Mouse (Mus musculus): ENCODE results near the gene Dclk2.

Gene Dclk2

DNA sequence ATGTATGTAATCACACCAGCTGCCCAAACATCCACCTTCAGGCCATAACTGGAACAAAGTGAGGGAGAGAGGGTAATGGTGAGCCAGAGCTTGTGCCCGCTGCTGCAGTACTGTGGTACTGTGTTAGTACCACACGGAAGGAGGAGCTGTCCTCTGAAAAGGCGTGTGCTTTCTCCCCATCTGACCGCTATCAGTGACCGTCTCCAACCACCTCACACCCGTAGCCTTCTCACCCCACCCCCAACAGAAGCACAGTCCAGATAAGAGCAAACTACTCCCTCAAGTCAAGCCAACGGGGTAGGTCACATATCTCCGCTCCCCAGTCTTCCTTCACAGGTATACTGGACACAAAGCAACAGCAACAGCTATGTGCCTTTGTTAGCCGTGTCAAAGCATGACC lies 121.6 kb downstream of the Dclk2 start:
- ATAC-seq (ENCODE audit: low TSS enrichment), result no peak

DNA sequence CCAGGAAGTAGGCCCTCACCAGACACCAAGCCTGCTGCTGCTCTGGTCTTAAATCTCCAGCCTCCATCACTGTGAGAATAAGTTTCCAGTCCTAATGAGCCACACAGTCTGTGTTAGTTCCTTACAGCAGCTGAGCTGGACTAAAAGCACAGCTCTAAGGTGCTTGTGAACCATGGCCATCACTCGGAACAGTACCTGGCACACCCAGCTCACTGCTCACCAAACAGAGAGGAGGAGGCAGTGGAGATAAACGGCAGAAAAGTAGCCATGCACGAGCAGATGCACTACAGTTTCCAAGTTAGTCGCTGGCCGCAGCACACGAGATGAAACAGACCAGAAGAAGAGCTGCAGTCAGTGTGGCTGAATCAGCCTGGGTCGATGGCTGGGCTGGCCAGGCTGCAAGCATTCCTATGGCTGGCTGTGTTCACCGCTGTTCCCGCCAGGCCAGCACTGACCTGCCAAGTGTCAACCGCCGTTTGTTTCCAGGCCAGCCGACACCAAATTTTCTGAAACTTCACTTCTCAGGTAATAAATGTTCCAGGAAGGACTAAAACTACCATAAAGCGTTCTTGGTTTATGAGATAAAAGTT lies 122.7 kb downstream of the Dclk2 start:
- ATAC-seq (ENCODE audit: low TSS enrichment), result no peak

DNA sequence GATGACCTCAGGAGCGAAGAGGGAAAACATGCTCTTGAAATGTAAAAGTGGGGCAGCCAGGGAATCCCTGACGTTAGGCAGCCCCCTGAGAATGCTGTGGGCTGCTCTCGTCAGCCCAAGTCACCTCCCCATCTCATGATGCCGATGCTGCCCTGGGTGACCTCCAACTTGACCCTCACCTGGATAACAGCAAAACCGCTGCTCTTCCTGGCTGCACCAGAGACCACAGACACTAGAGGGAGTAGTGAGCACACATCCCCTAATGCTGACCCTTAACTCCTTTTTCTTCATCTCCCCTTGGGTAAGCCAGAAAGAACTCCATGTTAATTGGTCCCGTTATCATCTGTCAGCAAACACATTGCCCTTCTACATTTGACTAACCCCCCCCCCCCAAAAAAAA lies 123.9 kb downstream of the Dclk2 start:
- ATAC-seq (ENCODE audit: low TSS enrichment), result no peak

DNA sequence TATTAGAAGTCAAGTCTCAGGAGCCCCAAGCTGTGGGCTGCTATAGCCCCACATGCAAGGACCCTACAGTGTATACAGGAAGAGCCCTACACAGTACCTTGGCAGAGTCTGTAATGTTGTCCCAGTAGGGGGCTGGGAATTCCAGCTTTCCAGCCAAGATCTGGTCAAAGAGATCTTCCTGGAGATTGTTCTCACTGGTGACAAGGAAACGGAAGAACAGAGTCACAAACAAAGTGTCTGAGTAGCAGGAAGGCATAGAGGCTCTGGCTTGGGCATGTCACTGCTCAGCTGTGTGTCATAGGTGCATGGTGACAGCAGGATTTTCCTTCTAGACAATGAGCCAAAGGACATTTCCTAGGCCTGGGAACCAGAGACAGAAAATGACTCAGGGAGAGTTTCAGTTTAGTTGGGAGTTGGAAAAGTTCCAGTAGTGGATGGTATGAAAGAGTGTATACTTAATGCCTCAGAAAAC lies 126.9 kb downstream of the Dclk2 start:
- no peak for ATAC-seq (ENCODE audit: low TSS enrichment)

DNA sequence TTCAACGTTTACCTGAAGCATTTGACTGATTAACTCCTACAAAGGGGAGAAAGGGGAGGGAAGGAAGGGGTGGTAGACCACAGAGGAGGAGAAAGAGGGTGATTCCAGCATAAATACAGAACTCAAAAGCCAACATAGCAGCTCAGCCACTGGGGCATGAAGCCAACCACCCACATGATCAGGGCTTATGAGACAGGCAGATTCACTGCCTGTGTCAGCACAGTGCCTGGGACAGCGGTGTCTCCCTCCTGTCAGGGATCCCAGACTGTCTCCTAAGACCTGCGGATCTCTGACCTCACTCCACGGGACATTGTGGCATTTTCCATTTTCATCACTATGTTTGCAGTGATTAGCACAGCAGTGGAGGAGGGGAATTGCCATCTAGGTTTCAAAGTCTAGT lies 127.4 kb downstream of the Dclk2 start:
- ATAC-seq (ENCODE audit: low TSS enrichment), result no peak

DNA sequence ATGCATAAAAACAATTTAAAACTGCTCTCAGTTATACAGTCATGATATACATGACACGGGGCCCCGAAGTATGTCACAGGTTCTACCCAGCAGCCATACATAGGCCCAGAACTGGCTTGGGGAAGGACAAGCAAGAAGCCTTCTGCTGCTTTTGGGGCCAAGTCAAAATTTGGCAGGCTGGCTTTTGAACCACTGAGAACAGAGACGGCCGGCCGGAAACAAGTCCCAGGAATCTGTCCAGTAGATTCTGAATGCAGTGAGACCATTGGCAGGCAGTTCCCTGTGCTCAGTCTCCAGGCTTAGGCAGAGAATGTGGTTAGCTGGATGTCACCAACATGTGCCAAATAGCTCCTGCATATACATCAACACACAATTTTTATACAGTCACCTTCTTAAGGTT lies 130.9 kb downstream of the Dclk2 start:
- no peak for ATAC-seq (ENCODE audit: low TSS enrichment)

DNA sequence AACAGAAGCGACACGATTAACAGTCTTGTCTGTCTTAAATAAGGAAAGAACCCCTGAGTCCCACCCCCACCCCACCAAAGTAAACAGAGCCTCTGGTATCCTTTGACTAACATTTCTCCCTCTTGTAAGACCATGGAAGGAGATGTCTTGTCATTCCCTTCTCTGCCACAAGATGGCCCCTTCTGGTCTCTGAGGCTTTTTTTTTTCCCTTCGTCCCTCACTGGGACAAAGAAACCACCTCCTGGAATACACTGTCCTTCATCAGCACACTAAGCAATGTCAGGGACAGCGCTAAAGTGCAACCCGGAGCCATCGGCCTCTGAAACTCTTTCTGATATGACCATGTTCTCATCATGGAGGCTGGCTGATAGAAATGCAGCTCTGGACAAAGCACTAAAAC lies 131.9 kb downstream of the Dclk2 start:
- peak; percentile 49; the same call in 1 of the 2 replicates for ATAC-seq (ENCODE audit: low TSS enrichment)

DNA sequence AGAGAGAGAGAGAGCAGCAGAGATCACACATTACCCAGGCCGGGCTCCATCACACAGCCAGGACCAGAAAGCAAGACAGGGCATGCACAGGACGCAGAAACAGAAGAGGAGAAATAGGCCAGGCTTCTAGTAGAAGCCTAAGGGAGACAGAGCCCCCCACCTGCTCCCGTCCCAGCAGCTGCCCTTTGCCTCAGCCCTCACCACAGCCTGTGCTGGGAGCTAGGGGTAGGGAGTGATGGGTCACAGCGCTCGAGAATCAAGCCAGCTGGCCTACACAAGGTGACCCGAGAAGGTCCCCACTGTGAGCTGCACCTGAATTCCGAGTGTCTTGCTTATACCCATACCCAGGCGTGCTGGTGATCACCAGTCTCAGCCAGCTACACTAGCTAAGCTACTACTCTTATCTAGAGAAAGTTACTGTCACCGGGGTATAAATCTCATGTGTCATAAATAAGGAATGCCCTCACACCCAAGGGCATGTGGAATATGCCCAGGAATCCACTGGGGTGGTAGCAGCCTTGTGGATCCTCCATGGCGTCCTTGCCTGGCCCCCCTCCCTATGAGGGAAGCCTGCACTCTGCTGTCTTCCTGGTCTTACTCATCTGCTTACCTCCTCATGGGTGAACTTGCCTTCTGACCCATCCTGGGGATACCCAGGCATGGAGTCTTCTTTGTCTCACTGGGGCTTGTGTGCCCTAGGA lies 133.1 kb downstream of the Dclk2 start:
- ATAC-seq (ENCODE audit: low TSS enrichment), result no peak

DNA sequence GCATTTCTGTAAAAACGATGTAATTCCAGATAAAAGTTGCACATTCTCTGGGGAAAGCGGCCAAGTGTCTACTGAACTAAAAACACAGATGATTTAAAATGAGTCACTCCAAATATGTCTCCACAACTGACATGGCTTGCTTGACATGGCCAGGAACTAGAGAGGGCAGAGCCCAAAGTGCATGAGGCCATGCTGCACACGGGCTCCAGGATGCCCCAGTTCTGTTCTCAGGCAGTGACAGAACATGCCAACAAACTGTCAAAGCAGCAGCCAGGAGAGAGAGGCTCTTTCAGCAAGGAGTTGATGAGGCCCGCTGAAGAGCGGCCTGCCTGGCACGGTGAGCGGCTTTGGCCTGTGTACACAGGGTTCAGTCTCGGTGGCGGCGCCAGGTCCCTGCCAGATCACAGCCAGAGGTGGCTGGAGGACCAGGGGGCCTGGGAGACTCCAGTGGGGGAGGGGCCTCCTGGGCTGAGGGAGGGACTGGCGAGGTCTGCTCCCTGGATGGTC lies 133.8 kb downstream of the Dclk2 start:
- peak; percentile 56 for ATAC-seq (ENCODE audit: low TSS enrichment)

DNA sequence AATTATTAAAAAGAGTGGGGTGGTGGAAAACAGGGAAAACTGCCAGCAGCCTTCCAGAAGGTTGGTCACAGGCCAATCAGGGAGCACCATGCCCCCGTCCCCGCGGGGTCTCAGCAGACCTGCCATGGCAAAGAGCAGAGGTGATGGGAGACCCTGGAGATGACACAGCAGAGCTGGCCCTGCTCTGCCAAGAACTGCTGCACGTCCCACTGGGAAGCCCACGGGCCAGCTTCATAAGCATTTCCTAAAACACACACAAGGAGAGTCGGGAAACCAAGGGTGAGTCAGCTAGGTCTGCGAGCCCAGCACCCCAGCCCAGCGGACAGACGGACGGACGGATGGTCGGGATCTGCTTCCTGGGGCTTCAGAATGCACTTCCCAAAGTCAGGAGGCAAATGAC lies 134.4 kb downstream of the Dclk2 start:
- no peak for ATAC-seq (ENCODE audit: low TSS enrichment)

DNA sequence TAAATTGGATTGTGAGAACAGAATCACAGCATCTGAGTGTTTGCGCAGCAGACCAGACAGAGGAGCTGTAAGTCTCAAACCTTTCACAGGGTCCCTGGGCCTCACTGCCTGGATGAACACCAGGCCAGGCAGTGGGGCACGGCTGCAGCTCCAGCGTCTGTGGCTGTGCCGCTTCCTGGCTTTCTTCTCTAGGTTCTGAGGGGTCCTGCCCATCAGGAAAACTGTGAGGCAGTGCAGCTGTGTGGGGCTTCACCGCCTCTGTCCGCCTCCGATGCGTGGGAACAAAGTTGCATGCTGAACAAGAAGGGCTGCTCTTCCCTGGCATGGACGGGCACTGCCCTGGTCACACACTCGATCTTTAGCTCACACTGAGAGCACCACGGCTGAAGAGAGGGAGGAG lies 135.7 kb downstream of the Dclk2 start:
- ATAC-seq (ENCODE audit: low TSS enrichment), result no peak

DNA sequence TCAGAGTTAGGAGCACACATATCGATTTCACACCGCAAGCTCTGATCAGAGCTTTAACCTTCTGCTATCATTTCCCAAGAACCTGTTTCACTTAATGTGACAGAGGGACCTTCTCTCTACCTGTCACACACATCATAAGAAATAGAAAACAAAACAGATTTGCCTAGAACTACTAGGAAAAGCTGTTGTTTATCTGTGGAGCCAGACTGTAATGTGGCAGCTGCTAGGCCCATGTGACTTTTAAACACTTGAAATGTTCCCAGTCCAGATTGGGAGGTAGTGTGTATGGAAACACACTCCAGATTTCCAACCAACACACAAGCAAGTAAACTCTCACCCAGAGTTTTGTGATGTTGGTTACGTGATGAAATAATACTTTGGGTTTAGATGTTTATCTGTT lies 136.6 kb downstream of the Dclk2 start:
- no peak for ATAC-seq (ENCODE audit: low TSS enrichment)

DNA sequence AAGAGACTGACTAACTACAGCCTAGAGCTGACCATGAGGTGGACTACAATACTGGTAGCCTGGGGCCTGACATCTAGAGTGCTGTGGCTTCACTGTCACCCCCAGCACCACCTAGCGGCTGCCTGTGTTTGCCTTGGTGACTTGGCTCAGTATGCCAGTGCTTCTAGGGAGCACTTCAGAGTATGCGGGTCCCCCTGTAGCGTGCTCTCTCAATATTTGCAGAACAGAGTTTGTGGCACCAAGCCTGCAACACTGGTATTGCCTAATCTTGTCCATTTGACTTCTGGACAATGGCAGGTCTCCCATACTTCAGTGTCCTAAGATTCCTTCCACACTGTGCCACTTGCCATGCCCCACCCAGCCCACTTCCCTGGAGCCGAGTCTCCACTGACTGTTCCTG lies 140.9 kb downstream of the Dclk2 start:
- no peak for ATAC-seq (ENCODE audit: low TSS enrichment)

DNA sequence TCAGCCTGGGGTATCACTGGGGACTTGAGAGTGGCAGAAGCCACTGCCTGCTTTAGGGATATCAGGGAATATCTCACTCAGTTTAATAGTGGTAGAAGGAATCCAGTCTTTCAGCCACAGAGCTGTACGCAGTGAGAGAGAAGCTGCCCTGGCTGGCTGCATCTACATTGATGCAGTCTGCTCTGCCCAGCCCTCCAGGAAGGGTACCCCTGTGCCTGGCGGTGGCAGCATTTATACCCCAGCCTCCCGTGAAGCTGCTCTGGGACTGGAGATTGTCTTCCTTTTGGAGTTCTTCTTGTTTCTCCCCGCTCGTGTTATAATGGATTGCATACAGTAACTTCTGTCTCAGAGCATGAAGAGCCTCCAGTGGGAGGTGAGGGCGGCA lies 145.2 kb downstream of the Dclk2 start:
- peak; percentile 77 for ATAC-seq (ENCODE audit: low TSS enrichment)

DNA sequence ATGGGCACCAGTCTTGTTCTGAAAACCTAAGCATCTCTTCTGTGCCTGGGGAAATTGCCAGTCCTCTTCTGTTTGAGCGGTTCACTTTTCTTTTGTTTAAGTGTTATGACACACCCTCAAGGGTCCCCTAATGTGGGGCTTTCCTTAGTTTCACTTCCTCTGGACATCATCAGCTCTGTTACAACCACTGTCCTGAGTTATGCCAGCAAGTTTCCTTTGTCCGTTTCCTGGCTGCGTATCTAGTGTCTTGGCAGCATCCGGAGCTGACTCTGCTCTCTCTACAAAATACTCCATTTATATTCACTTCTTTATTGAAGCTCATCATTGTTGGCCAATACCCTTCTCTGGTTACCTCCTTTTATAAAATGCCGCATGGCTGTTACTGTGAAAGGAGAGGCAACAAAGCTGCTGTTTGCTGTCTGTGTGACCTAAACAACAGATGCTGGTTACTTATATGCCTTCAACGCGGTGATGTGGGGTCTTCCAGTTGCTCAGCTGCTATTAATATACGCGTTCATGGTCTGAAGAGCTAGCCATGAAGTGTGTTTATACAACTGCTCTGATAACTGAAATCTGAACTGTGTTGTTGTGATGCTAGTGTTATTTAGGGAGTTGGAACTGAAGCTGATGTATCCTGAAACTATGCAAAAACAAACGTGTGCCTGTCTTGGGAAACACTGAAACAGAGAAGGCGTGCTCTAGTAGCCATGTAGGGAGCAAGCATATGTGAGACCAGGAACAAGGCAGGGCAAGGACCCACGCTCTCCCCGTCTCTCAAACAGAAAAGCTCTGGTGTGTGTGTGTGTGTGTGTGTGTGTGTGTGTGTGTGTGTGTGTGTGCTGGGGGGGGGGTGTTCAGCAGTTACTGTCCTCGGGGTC lies 145.8 kb downstream of the Dclk2 start:
- ATAC-seq (ENCODE audit: low TSS enrichment), result peak; percentile 34; the same call in 1 of the 2 replicates

DNA sequence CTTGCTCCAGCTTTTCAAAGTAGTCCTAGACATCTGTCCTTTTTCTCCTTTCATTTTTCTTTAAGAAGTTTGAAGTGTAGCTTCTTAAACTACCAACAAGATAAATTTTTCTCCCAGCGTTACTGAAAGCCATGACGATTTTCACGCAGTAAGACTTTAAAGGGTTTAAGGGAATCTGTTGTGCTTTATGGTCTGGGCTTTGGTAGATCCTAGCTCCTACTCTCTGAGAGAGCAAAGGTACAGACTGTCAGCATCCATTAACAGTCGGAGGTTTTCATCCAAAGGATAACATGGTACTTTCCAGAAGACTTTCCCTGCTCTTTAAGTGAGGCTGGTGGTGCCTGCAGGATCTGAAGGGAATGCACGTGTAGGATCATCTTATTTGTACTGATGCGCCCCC lies 151.7 kb downstream of the Dclk2 start:
- ATAC-seq (ENCODE audit: low TSS enrichment), result no peak

DNA sequence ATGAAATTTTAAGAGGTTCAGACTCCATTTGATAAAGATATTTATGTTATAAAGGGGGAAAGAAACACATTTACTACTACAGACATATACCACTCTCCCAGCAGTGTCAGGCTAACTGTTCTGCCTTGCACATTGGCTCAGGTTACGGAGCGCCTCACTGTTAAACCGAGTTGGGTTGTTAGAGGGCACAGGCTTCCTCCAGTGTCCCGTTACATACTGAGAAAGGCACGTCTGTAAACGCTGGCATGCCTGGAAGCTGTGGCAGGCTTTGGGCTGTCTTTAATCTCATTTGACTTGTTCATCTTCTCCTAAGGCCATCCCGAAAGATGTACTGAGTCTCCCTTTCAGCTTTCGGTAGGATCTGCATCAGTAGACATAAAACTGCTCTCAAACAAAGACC lies 152.1 kb downstream of the Dclk2 start:
- no peak for ATAC-seq (ENCODE audit: low TSS enrichment)

DNA sequence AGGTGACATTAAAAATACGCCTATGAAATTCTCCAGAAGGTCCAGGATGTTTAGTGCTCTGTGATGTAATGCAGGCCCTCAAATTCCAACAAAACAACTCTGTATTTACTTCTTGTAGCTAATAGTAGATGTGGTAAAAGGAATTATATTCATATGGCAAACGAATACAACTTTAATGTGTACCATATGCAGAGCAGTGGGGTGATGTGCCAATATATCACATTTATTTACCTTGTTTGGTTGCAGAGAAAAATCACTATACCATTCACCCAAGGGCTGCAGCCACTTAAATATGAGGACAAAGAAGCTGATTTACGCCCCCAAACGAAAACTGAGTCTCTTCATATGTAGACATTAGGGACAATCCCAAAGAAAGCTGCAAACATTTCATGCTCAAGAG lies 158.2 kb downstream of the Dclk2 start:
- no peak for ATAC-seq (ENCODE audit: low TSS enrichment)

DNA sequence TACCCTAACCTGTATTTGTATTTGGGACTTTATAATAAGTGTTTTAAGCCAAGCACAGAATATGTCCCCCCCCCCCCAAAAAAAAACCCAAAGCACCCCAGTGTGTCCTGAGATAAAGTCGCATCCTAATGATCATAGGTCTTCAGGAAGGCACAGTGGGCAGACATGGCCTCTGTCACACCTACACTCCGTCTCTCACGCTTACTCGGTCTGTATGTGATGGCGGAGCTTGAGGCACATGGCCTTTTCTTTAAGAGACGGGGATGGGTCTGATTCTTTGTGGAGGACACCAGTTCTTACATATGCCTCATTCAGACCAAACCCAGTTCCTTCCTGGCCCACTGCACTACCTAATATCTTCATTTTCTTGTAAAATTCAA lies 158.6 kb downstream of the Dclk2 start:
- ATAC-seq (ENCODE audit: low TSS enrichment), result no peak

DNA sequence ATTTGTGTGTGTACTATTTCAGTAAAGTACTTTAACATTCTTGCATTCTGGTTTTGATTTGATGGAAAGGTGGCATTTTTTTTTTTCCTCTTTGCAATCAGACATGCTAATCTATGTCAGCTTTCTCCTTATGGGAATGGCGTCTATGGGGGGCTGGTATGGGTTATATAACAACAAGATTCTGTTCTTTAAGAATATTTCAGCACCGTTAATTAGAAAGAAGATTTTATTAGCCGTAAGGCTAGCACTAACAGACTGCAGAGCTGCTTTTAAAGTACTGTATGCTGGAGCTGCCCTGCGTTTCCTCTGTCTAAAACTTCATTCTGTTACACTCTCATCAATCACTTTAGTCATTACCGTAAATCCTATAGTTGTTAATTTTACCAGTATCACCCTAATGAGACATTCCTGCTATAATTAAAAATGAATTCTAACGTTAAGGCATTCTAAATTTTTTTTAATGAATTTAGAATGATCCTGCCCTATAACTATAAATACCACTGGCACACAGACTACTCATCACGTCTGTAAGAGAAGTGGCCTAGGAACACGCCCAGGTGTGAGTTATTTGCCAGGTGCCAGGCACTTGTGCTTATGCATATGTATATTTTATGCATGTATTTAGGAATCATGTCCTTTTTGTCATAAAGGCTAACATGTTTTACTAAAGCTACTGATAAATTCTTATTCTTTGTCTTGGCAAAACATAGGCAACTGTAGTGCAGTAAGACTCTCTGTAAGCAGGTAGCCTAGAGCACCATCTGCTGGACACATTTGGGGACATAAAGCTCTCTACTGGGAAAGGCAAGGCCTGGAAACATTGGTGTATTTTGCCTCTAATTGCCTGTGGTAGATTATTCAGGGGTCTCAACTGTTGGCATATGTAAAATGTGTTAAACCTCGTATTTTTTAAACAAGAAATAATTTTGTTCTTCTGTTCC lies 159.3 kb downstream of the Dclk2 start:
- peak; percentile 98 for ATAC-seq (ENCODE audit: low TSS enrichment)

DNA sequence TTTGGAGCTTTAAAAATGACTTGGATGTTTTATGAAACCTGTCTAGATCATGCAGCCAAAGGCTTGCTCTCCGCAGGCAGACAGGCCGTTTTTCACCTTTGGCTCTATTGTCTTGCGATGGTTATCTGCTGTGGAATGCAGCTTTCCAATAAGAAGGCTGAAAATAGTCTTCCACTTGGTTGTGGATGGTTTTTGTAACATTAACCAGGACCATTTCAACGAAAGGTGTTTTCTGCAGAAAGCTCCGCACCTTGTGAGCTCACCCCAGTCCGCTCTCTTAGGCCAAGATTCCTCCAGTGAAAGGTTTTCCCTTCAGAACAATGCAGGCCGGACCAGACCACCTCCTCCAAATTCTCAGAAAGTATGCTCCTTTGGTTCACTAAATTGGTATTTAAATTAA lies 160.2 kb downstream of the Dclk2 start:
- no peak for ATAC-seq (ENCODE audit: low TSS enrichment)

DNA sequence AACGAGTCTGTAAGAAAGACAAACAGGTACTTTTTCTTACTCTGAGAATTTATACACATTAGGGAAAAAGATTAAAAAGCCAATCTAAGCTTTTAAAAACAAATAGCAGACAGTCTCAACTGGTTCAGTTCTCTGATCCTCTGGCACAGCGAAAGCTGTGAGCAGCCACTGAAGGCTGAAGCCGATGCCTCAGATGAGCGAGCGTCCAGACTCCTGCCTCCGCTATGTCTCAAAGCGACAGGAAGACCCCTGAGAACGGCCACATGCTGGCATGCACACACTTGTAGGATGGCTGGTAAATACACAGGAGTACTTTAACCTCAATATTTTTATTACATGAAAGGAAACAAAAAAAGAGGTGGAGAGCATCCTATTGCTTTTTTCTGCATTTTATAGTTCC lies 160.8 kb downstream of the Dclk2 start:
- no peak for ATAC-seq (ENCODE audit: low TSS enrichment)

All from frontal cortex, adult (tissue).